Mouse (Mus musculus): ENCODE data around the gene Mptx2. TPM values are rescaled to one million over a fixed set of nuclear protein-coding genes. Genes with fewer than 3 reads are reported as not detected.

The Mptx2 gene
- not detected for polyA plus RNA-seq (2017; shearing (Covaris generic))

DNA sequence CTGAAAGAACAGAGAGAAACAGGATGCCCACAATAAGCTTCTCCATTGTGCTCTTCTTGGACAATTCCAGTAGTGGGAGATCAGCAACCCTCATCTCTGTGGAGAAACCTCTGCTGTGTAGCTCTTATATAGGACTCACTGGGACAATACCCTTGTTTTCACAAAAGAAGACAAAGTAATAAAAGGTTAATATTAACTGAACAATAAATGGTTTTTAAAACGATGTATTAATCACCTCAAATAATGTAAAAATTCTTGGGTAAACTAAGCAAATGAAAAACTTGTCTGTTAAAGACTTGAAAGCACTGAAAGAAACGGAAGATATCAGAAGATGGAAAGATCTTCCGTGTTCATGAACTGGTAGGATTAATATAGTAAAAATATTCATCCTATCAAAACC is at the start of gene Mptx2:
Mptx2 (minus strand) TSS at position 101 of the 400 bp plus-strand sequence.

DNA sequence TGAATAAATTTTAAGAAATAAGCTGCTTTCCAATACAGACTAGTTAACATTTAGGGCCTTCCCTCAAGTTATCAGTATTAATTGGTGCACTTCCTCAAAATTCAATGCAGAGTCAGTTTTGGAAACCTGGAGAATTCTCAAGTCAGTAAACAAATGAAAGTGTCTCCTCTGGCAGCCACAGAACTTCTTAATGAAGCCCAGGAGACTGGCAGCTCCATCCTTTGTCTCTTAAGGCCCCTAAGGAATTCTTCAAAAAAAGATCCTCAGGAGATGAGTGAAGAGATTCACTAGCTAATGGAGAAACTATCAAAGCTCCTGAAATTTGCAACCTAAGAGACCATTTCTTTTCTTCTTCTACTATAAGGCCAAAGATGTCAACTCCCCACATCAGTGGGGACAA is 11.9 kb downstream of the Mptx2 start, which contains the start of gene Olfr418:
Olfr418 (plus strand) TSS at position 301 of the 400 bp plus-strand sequence.

DNA sequence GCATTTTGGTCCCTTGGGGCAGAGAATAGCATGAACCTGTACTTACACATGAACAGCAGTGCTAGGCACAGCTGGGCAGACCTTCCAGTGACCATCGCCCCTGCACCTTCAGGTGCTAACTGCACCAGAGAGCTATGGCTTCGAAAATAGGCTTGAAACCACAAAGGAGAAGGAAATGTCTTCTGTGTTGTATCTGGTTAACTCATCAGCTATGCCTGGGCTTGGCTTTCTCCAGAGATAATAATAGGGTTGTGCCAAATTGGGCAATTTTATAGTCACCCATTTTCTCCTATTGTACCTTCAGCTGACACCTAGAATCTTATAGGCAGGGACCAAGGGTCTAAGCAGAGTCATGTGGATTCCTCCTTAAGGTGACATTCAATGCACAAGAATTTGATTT is 50.5 kb downstream of the Mptx2 start, which contains the start of gene Fcer1a:
Fcer1a (minus strand) TSS at position 134 of the 400 bp plus-strand sequence.

Other genes with a start within 250 kb of the Mptx2 start
- gene Olfr1408, start 140.4 kb downstream of the Mptx2 start, polyA plus RNA-seq (2017; shearing (Covaris generic)) = under 1 TPM in 1 of 2 experiments, not detected in 1; 0.05 TPM
- gene Olfr1406, start 87.1 kb downstream of the Mptx2 start, polyA plus RNA-seq (2017; shearing (Covaris generic)) = under 1 TPM in 1 of 2 experiments, not detected in 1; 0.27 TPM
- gene Olfr218, start 80.0 kb downstream of the Mptx2 start, polyA plus RNA-seq (2017; shearing (Covaris generic)) = not detected
- gene Olfr1404, start 65.4 kb downstream of the Mptx2 start, polyA plus RNA-seq (2017; shearing (Covaris generic)) = under 1 TPM in 1 of 2 experiments, not detected in 1; 0.06 TPM
- under 1 TPM in 1 of 2 experiments, not detected in 1; 0.23 TPM for gene Fcer1a, start 50.6 kb downstream of the Mptx2 start, polyA plus RNA-seq (2017; shearing (Covaris generic))
- gene Olfr418, start 11.8 kb downstream of the Mptx2 start, polyA plus RNA-seq (2017; shearing (Covaris generic)) = not detected
- gene Ackr1, start 56.0 kb upstream of the Mptx2 start, polyA plus RNA-seq (2017; shearing (Covaris generic)) = not detected
- gene Aim2, start 73.1 kb upstream of the Mptx2 start, polyA plus RNA-seq (2017; shearing (Covaris generic)) = 10 to 100 TPM; 31.9 to 52.3 TPM
- gene Cadm3, start 89.9 kb upstream of the Mptx2 start, polyA plus RNA-seq (2017; shearing (Covaris generic)) = not detected
- gene Ifi206, start 213.3 kb upstream of the Mptx2 start, polyA plus RNA-seq (2017; shearing (Covaris generic)) = 100 to 1,000 TPM; 120 to 199 TPM